Mouse (Mus musculus) brain, embryonic 18.5 days (tissue): ENCODE data around the gene Caps2.
"Not testable (repeated sequence)": the region's sequence is repeated elsewhere in the genome, so short reads cannot be mapped to it uniquely, and the experiment has no call there.

Source experiments
- DNase-seq: peaks from one replicate; pipeline ENCODE4 v3.0.0-alpha.2; 2012; ENCODE audit warnings: low read depth, low spot score

Caps2 gene

GRCm38 (mm10) chr10:112163168-112163766 lies at the start of gene Caps2:
TSS of gene Caps2 (plus strand) at chr10:112163621.
- no peak for DNase-seq

- DNase-seq, result not testable (repeated sequence)
Measured at GRCm38 (mm10) chr10:112125090-112125489, 38.3 kb upstream of the Caps2 start.

- DNase-seq, result not testable (repeated sequence)
Measured at GRCm38 (mm10) chr10:112127682-112128230, 35.7 kb upstream of the Caps2 start.

- DNase-seq, result no peak
Measured at GRCm38 (mm10) chr10:112132194-112132593, 31.2 kb upstream of the Caps2 start.

GRCm38 (mm10) chr10:112138050-112138870 lies 25.2 kb upstream of the Caps2 start:
- peak; percentile 62 for DNase-seq

- no peak for DNase-seq
Measured at GRCm38 (mm10) chr10:112138871-112139430, 24.5 kb upstream of the Caps2 start.

GRCm38 (mm10) chr10:112139834-112140233 lies 23.6 kb upstream of the Caps2 start:
- no peak for DNase-seq

- peak; percentile 93 for DNase-seq
Measured at GRCm38 (mm10) chr10:112159882-112160560, 3.4 kb upstream of the Caps2 start, which contains the start of gene Glipr1l3. TSS of gene Glipr1l3 (minus strand) at chr10:112160327.

GRCm38 (mm10) chr10:112177027-112177426 lies 13.6 kb downstream of the Caps2 start:
- not testable (repeated sequence) for DNase-seq

GRCm38 (mm10) chr10:112193919-112194318 lies 30.5 kb downstream of the Caps2 start:
- not testable (repeated sequence) for DNase-seq

GRCm38 (mm10) chr10:112203463-112203862 lies 40.0 kb downstream of the Caps2 start:
- DNase-seq, result peak; percentile 64

- DNase-seq, result no peak
Measured at GRCm38 (mm10) chr10:112227073-112227472, 63.7 kb downstream of the Caps2 start.

GRCm38 (mm10) chr10:112229091-112229843 lies 65.8 kb downstream of the Caps2 start:
- DNase-seq, result not testable (repeated sequence)

GRCm38 (mm10) chr10:112232733-112233132 lies 69.3 kb downstream of the Caps2 start:
- not testable (repeated sequence) for DNase-seq

- not testable (repeated sequence) for DNase-seq
Measured at GRCm38 (mm10) chr10:112235396-112235940, 72.0 kb downstream of the Caps2 start.

- no peak for DNase-seq
Measured at GRCm38 (mm10) chr10:112248273-112248672, 84.9 kb downstream of the Caps2 start.

GRCm38 (mm10) chr10:112263467-112263866 lies 100.0 kb downstream of the Caps2 start:
- DNase-seq, result no peak
